Mouse (Mus musculus) myocyte (in vitro differentiated cells): ENCODE data around the gene Ing2.
A peak's percentile ranks its signal among the peaks of the same experiment; 100 is the strongest.

Experiments
- POLR2A ChIP-seq: IDR thresholded peaks from one replicate; pipeline ENCODE4 v1.6.1; 2011; ENCODE audit warnings: low read depth, mild to moderate bottlenecking, control low read depth, moderate library complexity; ENCODE audit not compliant: insufficient read length
- POLR2AphosphoS2 ChIP-seq: IDR thresholded peaks from one replicate; pipeline ENCODE4 v1.6.1; 2011; ENCODE audit warnings: low read depth, control low read depth; ENCODE audit not compliant: insufficient read length
- REST ChIP-seq: IDR thresholded peaks from one replicate; pipeline ENCODE4 v1.6.1; 2011; ENCODE audit warnings: mild to moderate bottlenecking, control low read depth, moderate library complexity; ENCODE audit not compliant: insufficient read depth, insufficient read length

DNA sequence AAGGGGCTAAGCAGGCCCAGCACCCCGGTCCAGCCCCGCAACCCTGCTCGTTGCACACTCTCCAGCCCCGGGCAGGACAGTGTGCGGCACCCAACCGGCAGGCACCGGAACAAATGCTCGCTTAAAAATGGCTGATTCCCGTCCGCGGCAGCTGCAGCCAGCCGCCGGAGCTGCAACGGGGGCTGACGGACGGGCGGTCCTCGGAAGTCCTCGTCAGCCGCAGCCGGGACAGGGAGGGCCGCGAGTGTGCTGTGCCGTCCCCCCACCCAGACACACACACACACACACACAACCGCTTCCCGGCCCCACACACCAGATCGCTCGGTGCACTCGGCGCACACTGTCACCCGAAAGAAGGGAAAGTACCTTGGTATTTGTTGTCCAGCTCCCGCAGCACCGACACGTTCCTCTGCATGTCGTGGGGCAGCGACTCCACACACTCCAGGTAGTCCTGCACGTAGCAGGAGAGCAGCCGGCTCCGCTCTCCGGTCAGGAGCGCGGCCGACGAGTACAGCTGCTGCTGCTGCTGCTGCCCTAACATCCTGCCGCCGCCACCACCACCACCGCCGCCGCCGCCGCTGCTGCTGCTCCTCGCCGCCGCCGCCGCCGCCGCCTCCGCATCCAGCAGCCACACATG lies 1.1 kb downstream of the Ing2 start:
- TF ChIP-seq POLR2A (peak; percentile 15), POLR2AphosphoS2 (peak; percentile 4), REST (no peak)
